Mouse (Mus musculus): ENCODE results near the gene BC067074. TPM values are rescaled to one million over a fixed set of nuclear protein-coding genes. Genes with fewer than 3 reads are reported as not detected.

Gene BC067074
- polyA plus RNA-seq, 1 experiment, result 1.4 TPM

DNA sequence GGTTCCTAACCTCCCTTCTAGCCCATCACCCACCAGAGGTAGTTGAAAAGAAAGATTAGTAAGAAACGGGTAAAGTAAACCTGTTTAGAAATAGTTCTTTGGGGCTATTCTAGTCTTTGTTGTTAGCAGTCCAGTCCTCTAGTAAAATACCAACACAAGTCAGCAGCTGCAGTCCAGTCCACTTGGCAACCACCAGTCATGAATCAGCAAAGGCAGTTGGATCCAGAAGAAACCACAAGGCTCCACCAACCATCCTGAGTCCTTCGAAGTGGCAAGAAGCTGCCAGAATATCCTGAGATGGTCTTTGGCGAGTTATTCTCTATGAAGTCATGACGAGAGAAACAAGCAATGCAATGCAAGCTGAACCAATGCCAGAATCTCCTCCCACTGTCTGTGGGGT lies 124.0 kb downstream of the BC067074 start:
- 0 out of 2 replicates have a peak, but pooled peaks cover 3% of the 10 kb centered on the region for H3K4me1 ChIP-seq (replicated peaks; ENCODE audit: control insufficient read depth, insufficient read depth, low read length)
- H3K27me3 ChIP-seq (ENCODE audit: control insufficient read depth, insufficient read depth, low read length), result no peaks in the 10 kb centered on the region
- H3K4me3 ChIP-seq (ENCODE audit: control insufficient read depth, insufficient read depth, low read length), result no peak overlapping the region
- H3K27ac ChIP-seq (ENCODE audit: control insufficient read depth, insufficient read depth, low read length), result no peak overlapping the region
- TF ChIP-seq POLR2A (IDR thresholded peaks at IDR 0.05; ENCODE audit: control insufficient read depth, extremely low read depth, insufficient read depth, low read length, poor library complexity) (no peak), CTCF (IDR thresholded peaks at IDR 0.05; ENCODE audit: borderline replicate concordance, control insufficient read depth, extremely low read depth, insufficient read depth, low read length, poor library complexity) (no peak)
- H3K36me3 ChIP-seq (ENCODE audit: control insufficient read depth, insufficient read depth, low read length), result no peaks in the 10 kb centered on the region
- WGBS, result 83% methylated on average over 4 of the region's 4 CpGs
- DNase-seq, result no peak

DNA sequence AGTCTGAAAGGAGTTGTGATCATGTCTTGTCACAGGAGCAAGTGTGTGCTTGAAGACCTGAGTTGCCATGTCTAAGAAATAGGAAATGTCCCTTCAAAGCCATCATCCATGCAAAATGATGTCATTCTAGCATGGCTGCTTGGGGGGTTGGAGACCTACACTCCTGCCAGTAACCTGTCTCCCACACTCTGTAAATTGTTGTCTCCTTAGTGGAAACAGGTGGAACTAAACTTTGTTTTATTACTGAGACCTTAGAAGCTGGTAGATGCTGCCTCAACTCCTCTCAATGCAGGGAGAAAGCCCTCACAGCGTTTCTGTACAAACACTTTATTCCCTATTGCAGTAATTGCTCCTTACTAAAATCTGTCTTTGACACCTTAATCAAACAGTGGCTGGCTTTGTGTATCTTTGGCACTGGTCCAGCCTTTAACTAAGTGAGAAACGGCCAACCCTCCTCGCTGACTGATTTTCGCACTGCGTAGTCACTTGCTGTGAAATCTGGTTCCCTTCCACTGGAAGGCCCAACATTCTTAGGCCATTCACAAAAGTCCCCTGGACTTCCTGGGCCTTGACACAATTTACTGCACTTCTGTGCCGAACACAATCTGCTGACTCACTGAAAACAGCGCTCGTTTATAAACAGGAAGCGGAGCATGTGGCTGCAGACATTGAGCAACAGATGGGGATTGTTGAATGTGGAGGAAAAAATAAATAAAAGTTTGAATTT lies 125.0 kb downstream of the BC067074 start:
- H3K4me3 ChIP-seq (ENCODE audit: control insufficient read depth, insufficient read depth, low read length), result no peak overlapping the region
- TF ChIP-seq POLR2A (IDR thresholded peaks at IDR 0.05; ENCODE audit: control insufficient read depth, extremely low read depth, insufficient read depth, low read length, poor library complexity) (no peak), CTCF (IDR thresholded peaks at IDR 0.05; ENCODE audit: borderline replicate concordance, control insufficient read depth, extremely low read depth, insufficient read depth, low read length, poor library complexity) (no peak)
- WGBS, result 50% methylated on average over 9 of the region's 9 CpGs
- no peaks in the 10 kb centered on the region for H3K27me3 ChIP-seq (ENCODE audit: control insufficient read depth, insufficient read depth, low read length)
- no peaks in the 10 kb centered on the region for H3K36me3 ChIP-seq (ENCODE audit: control insufficient read depth, insufficient read depth, low read length)
- no peak overlapping the region for H3K27ac ChIP-seq (ENCODE audit: control insufficient read depth, insufficient read depth, low read length)
- 0 out of 2 replicates have a peak, but pooled peaks cover 3% of the 10 kb centered on the region for H3K4me1 ChIP-seq (replicated peaks; ENCODE audit: control insufficient read depth, insufficient read depth, low read length)
- DNase-seq, result peak; percentile 5

DNA sequence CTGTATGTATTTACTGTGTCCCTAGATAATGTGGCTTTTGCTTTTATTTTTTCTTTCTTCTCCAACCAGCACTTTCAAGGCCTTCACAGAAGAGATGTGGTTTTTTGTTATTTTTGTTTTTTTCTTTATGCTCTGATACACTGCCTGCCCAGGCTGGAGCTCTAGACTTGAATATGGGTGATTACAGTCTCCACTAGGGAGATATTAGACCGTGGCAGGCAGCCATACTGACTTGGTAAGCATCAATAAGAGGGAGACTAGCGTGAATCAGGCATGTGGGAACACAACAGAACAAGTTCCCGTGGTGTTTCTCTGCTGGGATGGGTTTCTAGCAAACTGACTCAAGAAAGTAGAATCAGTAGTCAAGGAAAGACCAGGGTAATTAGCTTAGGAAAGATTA lies 125.7 kb downstream of the BC067074 start:
- TF ChIP-seq CTCF (IDR thresholded peaks at IDR 0.05; ENCODE audit: borderline replicate concordance, control insufficient read depth, extremely low read depth, insufficient read depth, low read length, poor library complexity), result no peak
- TF ChIP-seq POLR2A (IDR thresholded peaks at IDR 0.05; ENCODE audit: control insufficient read depth, extremely low read depth, insufficient read depth, low read length, poor library complexity), result no peak
- Histone ChIP-seq H3K4me1 (replicated peaks; ENCODE audit: control insufficient read depth, insufficient read depth, low read length) (0 out of 2 replicates have a peak, but pooled peaks cover 3% of the 10 kb centered on the region), H3K4me3 (ENCODE audit: control insufficient read depth, insufficient read depth, low read length) (no peak overlapping the region), H3K36me3 (ENCODE audit: control insufficient read depth, insufficient read depth, low read length) (no peaks in the 10 kb centered on the region), H3K27me3 (ENCODE audit: control insufficient read depth, insufficient read depth, low read length) (no peaks in the 10 kb centered on the region), H3K27ac (ENCODE audit: control insufficient read depth, insufficient read depth, low read length) (no peak overlapping the region)
- no peak for DNase-seq
- WGBS, result 84% methylated on average over 3 of the region's 3 CpGs

DNA sequence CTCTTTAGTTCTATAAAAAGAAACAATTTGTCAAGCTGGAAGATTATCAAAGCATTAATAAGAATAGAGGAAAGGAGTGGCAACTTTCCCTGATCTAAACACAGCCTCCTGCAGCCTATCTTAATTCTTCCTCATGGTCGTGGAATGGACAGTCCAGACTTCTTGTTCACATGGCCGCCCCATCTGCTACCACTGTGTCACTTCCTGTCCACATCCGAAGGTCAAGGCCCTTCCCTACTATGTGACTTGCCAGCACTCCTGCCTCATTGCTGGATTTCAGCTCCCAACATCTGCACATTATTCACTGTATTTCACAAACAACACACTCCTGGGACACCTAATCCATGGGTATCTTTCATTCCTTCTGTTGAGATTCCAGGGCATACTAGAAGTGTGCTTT lies 128.5 kb downstream of the BC067074 start:
- no peak for TF ChIP-seq POLR2A (IDR thresholded peaks at IDR 0.05; ENCODE audit: control insufficient read depth, extremely low read depth, insufficient read depth, low read length, poor library complexity)
- TF ChIP-seq CTCF (IDR thresholded peaks at IDR 0.05; ENCODE audit: borderline replicate concordance, control insufficient read depth, extremely low read depth, insufficient read depth, low read length, poor library complexity), result no peak
- H3K4me1 ChIP-seq (replicated peaks; ENCODE audit: control insufficient read depth, insufficient read depth, low read length), result 0 out of 2 replicates have a peak, but pooled peaks cover 3% of the 10 kb centered on the region
- no peaks in the 10 kb centered on the region for H3K27me3 ChIP-seq (ENCODE audit: control insufficient read depth, insufficient read depth, low read length)
- H3K27ac ChIP-seq (ENCODE audit: control insufficient read depth, insufficient read depth, low read length), result no peak overlapping the region
- 90% methylated on average over 3 of the region's 3 CpGs for WGBS
- no peak overlapping the region for H3K4me3 ChIP-seq (ENCODE audit: control insufficient read depth, insufficient read depth, low read length)
- H3K36me3 ChIP-seq (ENCODE audit: control insufficient read depth, insufficient read depth, low read length), result no peaks in the 10 kb centered on the region
- no peak for DNase-seq

DNA sequence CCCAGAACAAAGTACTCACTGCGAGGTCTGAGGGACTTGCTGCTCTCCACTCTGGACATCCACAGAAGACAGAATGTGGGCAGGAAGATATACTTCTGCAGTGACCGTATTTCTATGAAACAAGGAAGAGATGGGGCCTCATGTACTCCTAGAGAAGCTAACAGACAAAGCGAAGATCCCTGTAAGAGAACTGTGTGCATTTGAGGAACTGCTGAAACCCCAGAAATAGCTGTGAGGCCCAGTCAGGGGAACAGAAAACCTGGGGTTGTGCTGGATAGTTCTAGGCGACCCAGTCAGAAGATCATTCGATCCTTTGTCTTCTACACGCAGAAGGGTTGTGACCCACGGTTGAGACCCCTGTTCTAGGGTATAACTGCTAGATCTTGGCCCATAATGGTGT lies 130.9 kb downstream of the BC067074 start:
- Histone ChIP-seq H3K27ac (ENCODE audit: control insufficient read depth, insufficient read depth, low read length) (no peak overlapping the region), H3K27me3 (ENCODE audit: control insufficient read depth, insufficient read depth, low read length) (no peaks in the 10 kb centered on the region), H3K4me1 (replicated peaks; ENCODE audit: control insufficient read depth, insufficient read depth, low read length) (no peaks in the 10 kb centered on the region), H3K36me3 (ENCODE audit: control insufficient read depth, insufficient read depth, low read length) (no peaks in the 10 kb centered on the region), H3K4me3 (ENCODE audit: control insufficient read depth, insufficient read depth, low read length) (no peak overlapping the region)
- WGBS, result 69% methylated on average over 7 of the region's 7 CpGs
- TF ChIP-seq CTCF (IDR thresholded peaks at IDR 0.05; ENCODE audit: borderline replicate concordance, control insufficient read depth, extremely low read depth, insufficient read depth, low read length, poor library complexity), result no peak
- TF ChIP-seq POLR2A (IDR thresholded peaks at IDR 0.05; ENCODE audit: control insufficient read depth, extremely low read depth, insufficient read depth, low read length, poor library complexity), result no peak
- no peak for DNase-seq

DNA sequence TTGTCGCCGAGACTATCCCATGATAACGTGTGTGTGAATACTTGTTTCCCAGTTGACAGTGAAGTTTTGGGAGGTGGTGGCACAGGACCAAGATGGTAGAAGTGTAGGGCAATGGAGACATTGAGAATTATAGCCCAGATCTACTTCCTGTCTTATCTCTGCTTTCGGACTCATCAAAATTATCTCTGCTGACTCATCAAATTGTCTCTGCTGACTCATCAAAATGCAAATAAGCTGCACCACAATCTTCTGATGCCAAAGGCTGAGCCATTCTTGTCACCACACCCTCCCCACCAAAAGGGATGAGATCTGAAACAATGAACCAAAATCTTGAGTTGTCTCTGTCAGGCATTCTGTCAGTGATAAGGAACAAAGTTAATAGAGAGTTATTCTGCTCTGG lies 132.9 kb downstream of the BC067074 start:
- no peak overlapping the region for H3K4me3 ChIP-seq (ENCODE audit: control insufficient read depth, insufficient read depth, low read length)
- no peak for DNase-seq
- no peak overlapping the region for H3K27ac ChIP-seq (ENCODE audit: control insufficient read depth, insufficient read depth, low read length)
- no peaks in the 10 kb centered on the region for H3K27me3 ChIP-seq (ENCODE audit: control insufficient read depth, insufficient read depth, low read length)
- no peaks in the 10 kb centered on the region for H3K36me3 ChIP-seq (ENCODE audit: control insufficient read depth, insufficient read depth, low read length)
- 97% methylated on average over 4 of the region's 4 CpGs for WGBS
- no peak for TF ChIP-seq POLR2A (IDR thresholded peaks at IDR 0.05; ENCODE audit: control insufficient read depth, extremely low read depth, insufficient read depth, low read length, poor library complexity)
- TF ChIP-seq CTCF (IDR thresholded peaks at IDR 0.05; ENCODE audit: borderline replicate concordance, control insufficient read depth, extremely low read depth, insufficient read depth, low read length, poor library complexity), result no peak
- H3K4me1 ChIP-seq (replicated peaks; ENCODE audit: control insufficient read depth, insufficient read depth, low read length), result no peaks in the 10 kb centered on the region

Other genes starting within 250 kb of the BC067074 start
- gene Gpx8, start 246.7 kb upstream of the BC067074 start, polyA plus RNA-seq (2012; rRNA removed), result 1.3 and 1.9 TPM in 2 replicates
- gene Gzma, start 192.2 kb upstream of the BC067074 start, polyA plus RNA-seq (2012; rRNA removed), result 15.8 and 19.4 TPM in 2 replicates
- 0.58 and 0.73 TPM in 2 replicates for gene Esm1, start 83.5 kb upstream of the BC067074 start, polyA plus RNA-seq (2012; rRNA removed)
- gene Gzmk, start 67.3 kb upstream of the BC067074 start, polyA plus RNA-seq (2012; rRNA removed), result 0.20 TPM in 1 of 2 replicates, not detected in the other